Mouse (Mus musculus) erythroblast, adult 5-6 weeks (primary cell): ENCODE measurements around the gene Gm13090. TPM values are rescaled to one million over a fixed set of nuclear protein-coding genes. Genes with fewer than 3 reads are reported as not detected.

ENCODE experiments used
- ATAC-seq: replicated peaks from 2 replicates; pipeline ENCODE4 v1.8.0; 2016; ENCODE audit warnings: moderate number of reproducible peaks, mild to moderate bottlenecking, moderate TSS enrichment, inconsistent platforms; ENCODE audit not compliant: poor library complexity, low FRiP score, severe bottlenecking
- total RNA-seq, 2 experiments: library from RNA; stranded (forward) in 1 of 2; stranded (reverse) in 1 of 2; fragments of 150-400 nt in 1 of 2; fragments of 200-764, 138-1000 nt in 1 of 2; gene quantifications; 2 replicates each; pipeline versions ENCODE4 v1.2.3 to v1.2.4; 2015 to 2017; ENCODE audit warnings: low replicate concordance in 2 of 2

Gm13090 gene
- total RNA-seq, 2 experiments from 2014 or later = not detected

DNA sequence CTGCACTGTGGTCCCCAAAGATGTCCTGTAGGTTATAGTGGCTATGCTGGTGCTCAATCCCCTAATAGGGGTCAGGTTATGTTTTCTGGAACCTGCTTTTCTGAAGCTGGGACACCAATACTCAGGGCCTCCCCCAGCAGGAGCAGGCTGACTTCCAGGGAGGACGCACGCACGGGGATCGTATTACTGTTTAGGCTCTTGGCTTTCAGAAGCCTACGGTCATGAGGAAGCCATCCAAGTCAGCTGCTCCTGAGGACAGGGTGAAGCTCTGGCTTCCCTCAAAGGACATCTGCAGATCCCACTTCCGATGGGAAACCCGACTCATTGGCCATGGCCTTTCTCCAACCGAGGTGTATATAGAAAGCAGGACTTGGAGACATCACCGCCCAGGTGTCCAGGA, 43.1 kb downstream of the Gm13090 start:
- ATAC-seq = no peak

DNA sequence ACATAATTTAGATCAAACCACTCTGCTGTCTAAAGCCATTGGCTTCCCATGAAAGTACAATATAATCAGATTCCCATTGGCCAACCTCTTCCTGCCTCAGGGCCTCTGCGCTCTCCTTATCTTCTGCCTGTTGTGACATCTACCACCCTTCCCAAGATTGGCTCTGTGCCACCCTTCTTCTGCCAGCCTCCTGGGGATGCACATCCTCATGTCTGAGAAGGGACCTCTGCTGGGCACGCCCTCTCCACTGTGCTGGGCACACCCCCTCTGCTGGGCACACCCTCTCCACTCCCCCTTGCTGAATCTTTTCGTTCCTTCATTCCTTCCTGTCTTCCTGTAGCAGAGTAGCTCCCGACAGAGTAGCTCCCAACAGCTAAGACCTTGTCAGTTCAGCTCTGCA, 44.4 kb downstream of the Gm13090 start:
- no peak for ATAC-seq

DNA sequence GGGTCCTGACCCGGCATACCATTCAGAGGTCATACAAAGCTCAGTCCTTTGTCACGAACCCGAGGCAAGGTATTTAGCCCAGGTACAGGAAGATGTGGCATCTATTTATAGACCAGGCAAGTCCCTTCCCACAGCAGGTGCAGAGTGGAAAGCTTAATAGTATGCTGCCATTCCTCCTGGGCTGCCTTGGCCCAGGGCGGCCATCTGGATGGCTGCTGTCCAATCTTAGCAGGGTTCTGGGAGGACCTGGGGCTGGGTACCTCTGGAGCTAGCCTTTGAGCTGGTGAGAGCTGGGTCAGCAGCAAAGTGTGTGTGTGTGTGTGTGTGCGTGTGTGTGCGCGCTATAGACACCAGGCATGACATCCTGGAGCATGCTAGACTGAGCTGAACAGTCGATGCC, 46.1 kb downstream of the Gm13090 start:
- no peak for ATAC-seq

DNA sequence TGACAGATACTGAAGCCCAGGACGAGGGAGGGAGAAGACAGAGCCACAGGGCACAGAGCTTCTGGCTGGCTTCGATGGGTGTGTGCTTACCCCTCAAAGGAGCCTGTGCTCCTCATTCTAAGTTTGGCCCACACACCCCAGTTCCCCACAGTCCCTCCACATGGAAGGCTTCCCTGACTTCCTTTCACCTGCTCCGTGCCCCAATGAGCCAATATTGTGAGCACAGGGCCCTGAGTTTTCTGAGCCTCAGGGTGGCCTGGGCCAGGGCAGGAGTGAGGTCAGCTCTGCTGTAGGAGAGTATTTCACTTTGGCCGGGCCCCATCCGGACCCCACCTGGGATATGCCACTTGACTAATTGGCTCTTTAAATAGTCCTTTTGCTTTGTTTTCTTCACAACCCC, 48.3 kb downstream of the Gm13090 start:
- ATAC-seq = no peak

DNA sequence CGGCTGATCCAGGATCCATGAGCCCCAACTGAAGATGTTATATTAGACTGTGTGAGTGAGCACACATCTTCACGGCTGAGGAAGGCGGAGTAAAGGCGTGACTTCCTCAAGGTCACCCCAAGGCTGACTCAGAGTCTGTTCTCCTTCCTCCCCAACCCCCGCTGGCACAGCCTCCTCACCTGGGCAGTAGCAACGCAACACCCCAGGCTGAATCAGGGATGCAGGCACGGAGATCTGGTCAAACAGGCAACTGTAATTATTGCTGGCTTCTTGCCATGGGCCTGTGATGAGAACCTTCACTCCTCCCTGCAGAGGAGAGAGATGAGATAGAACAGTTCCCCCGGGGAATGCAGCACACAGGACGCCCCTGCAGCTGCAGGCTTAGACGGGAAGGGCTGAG, 48.8 kb downstream of the Gm13090 start:
- no peak for ATAC-seq

DNA sequence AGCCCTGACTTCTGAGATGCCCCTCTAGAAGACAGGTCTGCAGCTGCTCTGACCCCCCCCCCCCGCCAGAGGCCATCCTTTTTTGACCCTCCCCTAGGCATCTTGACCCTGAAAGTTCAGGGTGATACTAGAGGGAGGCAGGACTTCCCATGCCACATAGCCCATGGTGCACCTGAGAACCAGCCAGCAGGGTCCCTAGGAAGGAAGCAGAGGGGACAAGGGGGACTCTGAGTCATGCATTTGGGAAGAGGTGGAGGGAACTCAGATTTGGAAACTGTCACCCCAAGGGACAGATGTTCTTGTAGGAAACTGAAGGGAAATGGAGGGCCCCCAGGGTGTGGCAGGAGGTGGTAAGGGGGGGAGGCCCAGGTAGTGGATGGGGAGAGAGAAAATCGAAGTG, 49.2 kb downstream of the Gm13090 start:
- ATAC-seq = no peak

DNA sequence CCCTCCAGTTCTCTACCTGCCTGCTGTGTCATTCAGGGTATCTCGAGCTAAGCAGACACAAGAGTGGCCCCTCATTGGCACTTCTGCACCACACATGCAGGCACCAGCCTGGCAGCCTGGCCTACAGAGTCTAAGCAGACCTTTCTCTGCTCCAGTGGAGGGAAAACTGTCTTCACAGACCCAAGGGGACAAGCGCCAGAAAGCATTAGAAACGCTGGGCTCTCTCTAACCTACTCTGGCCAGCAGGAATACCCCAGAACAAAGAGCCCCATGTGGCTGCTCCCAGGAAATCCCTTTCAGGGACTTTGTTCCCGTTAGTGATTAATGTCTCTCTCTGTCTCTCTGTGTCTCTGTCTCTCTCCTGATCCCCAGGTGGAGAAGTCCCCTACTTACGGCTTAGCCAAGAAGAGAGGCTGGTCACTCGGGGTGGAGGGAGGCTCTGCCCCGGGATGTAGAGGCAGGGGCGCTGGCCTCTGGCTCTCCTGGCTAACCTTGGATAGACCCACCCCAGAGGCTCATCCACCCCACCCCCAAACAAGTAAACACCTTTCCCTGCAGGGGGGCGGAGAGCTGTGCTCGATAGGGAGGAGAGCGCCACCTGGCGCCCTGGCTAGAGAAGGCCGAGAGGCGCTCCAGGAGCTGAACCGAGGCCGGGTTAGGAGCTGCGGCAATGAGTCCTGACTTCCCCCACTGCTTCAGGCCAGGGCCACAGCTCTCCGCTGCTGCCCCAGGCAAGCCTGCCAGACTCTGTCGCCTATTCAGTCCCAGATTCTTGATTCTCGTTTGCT, 49.9 kb downstream of the Gm13090 start:
- ATAC-seq = 0 out of 2 replicates have a peak, but pooled peaks have one; percentile 46

DNA sequence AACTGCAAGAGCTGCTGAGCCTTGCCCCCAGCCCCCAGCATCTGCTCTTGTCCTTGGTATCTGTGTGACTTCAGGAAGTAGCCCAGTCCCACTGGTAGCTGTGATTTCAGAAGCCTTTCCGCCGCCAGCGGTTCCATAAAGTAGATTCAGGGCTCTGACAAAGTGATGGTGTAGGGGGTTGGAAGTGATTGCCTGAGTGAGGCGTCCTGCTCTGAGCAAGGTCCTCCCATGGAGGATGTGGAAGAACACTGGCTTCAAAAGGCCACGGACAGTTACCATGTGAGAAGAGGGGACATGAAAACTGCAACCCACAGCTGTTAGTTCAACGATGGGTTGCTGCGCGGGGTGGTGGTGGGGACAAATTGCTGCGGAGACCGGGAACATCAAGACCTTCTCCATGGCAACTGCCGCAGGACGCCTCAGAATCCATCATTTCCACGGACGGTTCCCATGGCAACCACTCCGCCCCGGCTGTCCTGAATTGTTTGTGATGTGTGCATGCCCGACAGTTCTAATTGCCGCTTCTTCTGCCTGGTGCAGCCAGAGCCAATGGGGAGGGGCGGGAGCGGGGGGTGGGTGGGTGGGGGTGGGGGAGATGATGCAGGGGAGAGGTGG, 51.1 kb downstream of the Gm13090 start:
- no peak for ATAC-seq

Other genes starting within 250 kb of the Gm13090 start
- gene Errfi1, start 235.7 kb upstream of the Gm13090 start, total RNA-seq (2015; ENCODE audit: low replicate concordance) = not detected in 2 replicates
- 0.56 TPM in 1 of 2 replicates, not detected in the other for gene Errfi1, start 235.7 kb upstream of the Gm13090 start, total RNA-seq (2017; ENCODE audit: low replicate concordance)
- gene Park7, start 175.1 kb upstream of the Gm13090 start, total RNA-seq (2015; ENCODE audit: low replicate concordance) = 34.5 and 54.8 TPM in 2 replicates
- gene Park7, start 175.1 kb upstream of the Gm13090 start, total RNA-seq (2017; ENCODE audit: low replicate concordance) = 63.8 and 70.5 TPM in 2 replicates
- not detected in 2 replicates for gene Tnfrsf9, start 175.0 kb upstream of the Gm13090 start, total RNA-seq (2015; ENCODE audit: low replicate concordance)
- gene Tnfrsf9, start 175.0 kb upstream of the Gm13090 start, total RNA-seq (2017; ENCODE audit: low replicate concordance) = not detected in 2 replicates
- gene Uts2, start 92.5 kb upstream of the Gm13090 start, total RNA-seq (2015; ENCODE audit: low replicate concordance) = not detected in 2 replicates
- gene Uts2, start 92.5 kb upstream of the Gm13090 start, total RNA-seq (2017; ENCODE audit: low replicate concordance) = not detected in 2 replicates
- 0.38 and 1.7 TPM in 2 replicates for gene Per3, start 44.9 kb upstream of the Gm13090 start, total RNA-seq (2015; ENCODE audit: low replicate concordance)
- 1.7 and 2.4 TPM in 2 replicates for gene Per3, start 44.9 kb upstream of the Gm13090 start, total RNA-seq (2017; ENCODE audit: low replicate concordance)
- 26.3 and 39.3 TPM in 2 replicates for gene Vamp3, start 31.6 kb upstream of the Gm13090 start, total RNA-seq (2015; ENCODE audit: low replicate concordance)
- 23.0 and 30.1 TPM in 2 replicates for gene Vamp3, start 31.6 kb upstream of the Gm13090 start, total RNA-seq (2017; ENCODE audit: low replicate concordance)